Mouse (Mus musculus): ENCODE measurements at regions not wholly inside any gene's neighbourhood (a gene's known extent, or its start where the extent isn't known, plus 50 kb on each side); places are given as distances from the start of the nearest gene placed in this dataset.

DNA sequence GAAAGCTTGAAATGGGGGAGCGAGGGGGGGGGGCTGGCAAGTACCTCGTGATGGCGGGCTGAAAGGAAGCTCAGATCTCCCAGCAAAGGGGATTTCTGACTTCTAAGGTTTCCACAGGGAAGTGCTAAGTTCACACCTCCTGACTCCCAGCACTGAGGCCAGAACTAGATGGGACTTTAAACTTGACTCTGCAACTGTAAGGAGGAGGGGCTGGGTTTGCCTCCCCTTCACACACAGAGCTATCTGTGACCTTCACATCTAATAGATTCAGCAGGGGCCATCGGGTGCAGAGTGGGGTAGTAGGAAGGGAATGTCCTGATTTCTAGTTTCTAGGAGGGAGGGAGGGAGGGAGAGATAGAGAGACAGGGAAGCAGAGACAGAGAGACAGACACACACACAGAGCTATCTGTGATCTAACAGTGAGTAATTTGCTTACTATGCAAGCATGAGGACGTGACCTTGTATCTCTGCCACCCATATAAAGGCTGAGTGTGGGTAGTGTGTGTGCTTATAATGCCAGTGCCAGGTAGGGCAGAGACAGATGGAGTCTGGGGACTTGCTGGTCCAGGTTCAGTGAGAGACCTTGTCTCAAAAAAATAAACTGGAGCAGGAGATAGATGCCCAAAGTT lies 125.2 kb upstream of the Shb start:
- ATAC-seq (ENCODE audit: low FRiP score), result no peak
- 38% methylated on average over 5 of the region's 5 CpGs for WGBS
- H3K9ac ChIP-seq (replicated peaks; ENCODE audit: low read length, poor library complexity, severe bottlenecking), result no peak overlapping the region
- no peak for DNase-seq (ENCODE audit: low spot score)
- no peaks in the 10 kb centered on the region for H3K27me3 ChIP-seq (ENCODE audit: insufficient read depth, low read length)
- no peak overlapping the region for H3K4me3 ChIP-seq (ENCODE audit: low read depth, low read length)
- H3K36me3 ChIP-seq (ENCODE audit: insufficient read depth, low read length), result no peaks in the 10 kb centered on the region
- no peak for TF ChIP-seq CTCF (IDR thresholded peaks at IDR 0.05)
- H3K4me1 ChIP-seq (ENCODE audit: insufficient read depth, low read length), result no peaks in the 10 kb centered on the region
- H3K9me3 ChIP-seq (ENCODE audit: low read length), result no peaks in the 10 kb centered on the region
- H3K27ac ChIP-seq (ENCODE audit: low read depth, low read length), result no peak overlapping the region
- H3K4me2 ChIP-seq (ENCODE audit: low read depth, low read length, poor library complexity, severe bottlenecking), result no peak overlapping the region

DNA sequence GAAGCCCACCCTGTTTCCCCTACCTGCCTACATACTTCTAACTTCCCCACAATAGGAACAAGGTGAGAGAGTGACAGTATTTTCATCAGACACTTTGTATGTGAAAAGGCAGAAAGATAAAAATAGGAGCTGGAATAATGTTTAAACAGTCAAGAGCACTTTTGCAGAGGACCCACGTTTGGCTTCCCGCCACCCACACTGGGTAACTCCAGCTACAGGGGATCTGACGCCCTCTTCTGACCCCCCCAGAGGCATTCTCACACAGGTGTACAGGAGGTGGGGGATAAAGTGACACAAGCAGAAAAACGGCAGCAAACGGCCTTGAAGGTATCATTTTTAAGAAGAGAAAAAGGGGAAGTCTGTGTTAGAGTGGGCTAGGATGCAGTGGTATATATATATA lies 123.5 kb upstream of the Shb start:
- Histone ChIP-seq H3K4me3 (ENCODE audit: low read depth, low read length) (no peak overlapping the region), H3K9me3 (ENCODE audit: low read length) (no peaks in the 10 kb centered on the region), H3K9ac (replicated peaks; ENCODE audit: low read length, poor library complexity, severe bottlenecking) (no peak overlapping the region), H3K36me3 (ENCODE audit: insufficient read depth, low read length) (no peaks in the 10 kb centered on the region), H3K4me1 (ENCODE audit: insufficient read depth, low read length) (no peaks in the 10 kb centered on the region), H3K27ac (ENCODE audit: low read depth, low read length) (no peak overlapping the region), H3K4me2 (ENCODE audit: low read depth, low read length, poor library complexity, severe bottlenecking) (no peak overlapping the region), H3K27me3 (ENCODE audit: insufficient read depth, low read length) (no peaks in the 10 kb centered on the region)
- no peak for DNase-seq (ENCODE audit: low spot score)
- no peak for TF ChIP-seq CTCF (IDR thresholded peaks at IDR 0.05)
- 73% methylated on average over 5 of the region's 5 CpGs for WGBS
- ATAC-seq (ENCODE audit: low FRiP score), result no peak

DNA sequence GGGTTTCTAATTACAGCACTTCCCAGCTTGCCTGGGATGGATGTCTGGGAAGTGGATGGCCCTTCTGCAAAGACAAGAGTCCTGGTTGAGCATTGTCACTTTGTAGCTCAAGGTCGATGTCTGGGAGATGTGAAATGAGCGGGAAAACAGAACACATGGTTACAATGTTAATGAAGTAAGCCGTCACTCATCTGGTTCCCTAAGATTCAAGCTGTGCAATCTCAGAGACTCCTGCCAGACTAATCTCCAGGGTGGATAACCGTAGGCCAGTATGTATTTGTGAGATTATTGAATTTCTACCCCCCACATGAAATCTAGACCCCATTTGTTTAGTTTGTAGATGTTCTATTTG lies 122.5 kb upstream of the Shb start:
- H3K4me2 ChIP-seq (ENCODE audit: low read depth, low read length, poor library complexity, severe bottlenecking), result no peak overlapping the region
- ATAC-seq (ENCODE audit: low FRiP score), result no peak

DNA sequence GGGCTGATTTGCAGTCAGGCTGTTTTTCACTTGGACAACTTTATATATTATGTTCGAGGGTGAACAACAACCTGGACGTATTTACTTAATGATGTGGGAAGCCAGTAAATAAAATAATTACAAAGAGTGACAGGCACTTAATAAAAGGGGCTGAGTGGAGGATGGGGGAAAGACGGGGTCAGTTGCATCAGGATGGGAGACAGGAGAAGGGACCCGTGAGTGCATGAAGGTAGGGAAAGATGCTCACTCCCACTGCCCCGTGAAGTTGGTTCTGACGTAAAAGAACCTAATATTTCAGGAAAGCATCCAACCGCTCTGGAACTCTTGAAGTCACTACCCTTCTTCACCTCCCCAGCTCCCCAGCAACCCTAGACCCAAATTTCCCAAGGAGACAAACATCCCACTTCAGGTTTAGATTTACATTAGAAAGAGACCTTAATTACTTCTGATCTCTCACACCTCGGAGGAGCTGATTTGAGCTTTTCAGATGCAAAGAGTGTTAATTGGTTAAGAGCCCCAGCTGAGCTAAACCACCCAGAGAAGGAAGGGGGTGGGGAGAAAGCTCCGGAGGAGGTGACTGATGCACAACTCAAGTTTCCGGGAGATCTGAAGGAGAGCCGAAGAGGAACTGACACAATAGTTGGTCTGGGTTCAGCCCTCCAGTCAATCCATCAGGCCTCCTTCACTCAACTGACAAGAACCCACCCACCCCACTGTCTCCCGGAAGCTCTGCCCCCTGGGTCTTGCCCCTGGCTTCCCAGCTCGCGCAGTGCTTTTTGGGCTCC lies 121.9 kb upstream of the Shb start:
- H3K4me2 ChIP-seq (ENCODE audit: low read depth, low read length, poor library complexity, severe bottlenecking), result no peak overlapping the region
- no peaks in the 10 kb centered on the region for H3K36me3 ChIP-seq (ENCODE audit: insufficient read depth, low read length)
- DNase-seq (ENCODE audit: low spot score) (no peak), ATAC-seq (ENCODE audit: low FRiP score) (no peak)
- H3K27me3 ChIP-seq (ENCODE audit: insufficient read depth, low read length), result no peaks in the 10 kb centered on the region
- no peaks in the 10 kb centered on the region for H3K4me1 ChIP-seq (ENCODE audit: insufficient read depth, low read length)
- H3K9me3 ChIP-seq (ENCODE audit: low read length), result no peaks in the 10 kb centered on the region
- 18% methylated on average over 14 of the region's 14 CpGs for WGBS
- no peak for TF ChIP-seq CTCF (IDR thresholded peaks at IDR 0.05)
- no peak overlapping the region for H3K27ac ChIP-seq (ENCODE audit: low read depth, low read length)
- no peak overlapping the region for H3K9ac ChIP-seq (replicated peaks; ENCODE audit: low read length, poor library complexity, severe bottlenecking)
- H3K4me3 ChIP-seq (ENCODE audit: low read depth, low read length), result no peak overlapping the region

More for the DNA sequence above, 122.5 kb upstream of the Shb start:
- Histone ChIP-seq H3K9me3 (ENCODE audit: low read length) (no peaks in the 10 kb centered on the region), H3K4me3 (ENCODE audit: low read depth, low read length) (no peak overlapping the region), H3K9ac (replicated peaks; ENCODE audit: low read length, poor library complexity, severe bottlenecking) (no peak overlapping the region), H3K4me1 (ENCODE audit: insufficient read depth, low read length) (no peaks in the 10 kb centered on the region), H3K36me3 (ENCODE audit: insufficient read depth, low read length) (no peaks in the 10 kb centered on the region), H3K27me3 (ENCODE audit: insufficient read depth, low read length) (no peaks in the 10 kb centered on the region), H3K27ac (ENCODE audit: low read depth, low read length) (no peak overlapping the region)
- DNase-seq (ENCODE audit: low spot score), result no peak
- 13% methylated on average over 4 of the region's 4 CpGs for WGBS
- no peak for TF ChIP-seq CTCF (IDR thresholded peaks at IDR 0.05)

DNA sequence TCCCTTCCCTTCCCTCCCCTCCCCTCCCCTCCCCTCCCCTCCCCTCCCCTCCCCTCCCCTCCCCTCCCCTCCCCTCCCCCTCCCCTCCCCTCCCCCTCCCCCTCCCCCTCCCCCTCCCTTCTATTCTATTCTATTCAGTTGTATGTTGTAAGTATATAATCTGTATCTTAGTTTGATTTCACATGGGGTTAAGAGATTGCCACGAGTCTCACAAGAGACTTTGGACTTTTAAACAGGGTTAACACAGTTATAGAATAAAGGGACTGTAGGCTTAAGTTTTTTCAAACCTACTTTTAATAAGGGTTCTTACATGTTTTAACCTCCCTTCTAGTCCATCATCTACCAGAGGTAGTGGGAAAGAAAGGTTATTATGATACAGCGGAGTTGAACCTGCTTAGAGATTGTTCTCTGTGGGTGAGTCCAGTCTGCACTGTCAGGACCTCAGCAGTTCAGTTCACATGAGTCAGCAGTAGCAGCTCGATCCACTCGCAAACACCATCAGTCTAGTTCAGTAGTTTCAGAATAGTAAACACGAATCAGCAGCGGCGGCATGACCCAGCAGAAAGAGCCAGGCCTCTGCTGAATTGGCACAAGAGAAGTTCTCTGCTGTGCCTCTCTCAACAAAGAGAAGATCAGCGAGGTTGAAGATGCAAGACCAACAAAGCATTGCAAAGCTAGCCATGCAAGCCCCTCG lies 116.8 kb upstream of the Shb start:
- DNase-seq (ENCODE audit: low spot score) (no peak), ATAC-seq (ENCODE audit: low FRiP score) (no peak)
- no peak overlapping the region for H3K9ac ChIP-seq (replicated peaks; ENCODE audit: low read length, poor library complexity, severe bottlenecking)
- WGBS, result 86% methylated on average over 9 of the region's 9 CpGs
- no peak for TF ChIP-seq CTCF (IDR thresholded peaks at IDR 0.05)
- no peaks in the 10 kb centered on the region; the same call in 1 of the 2 replicates for H3K4me1 ChIP-seq (ENCODE audit: insufficient read depth, low read length)
- H3K36me3 ChIP-seq (ENCODE audit: insufficient read depth, low read length), result no peaks in the 10 kb centered on the region
- no peaks in the 10 kb centered on the region for H3K27me3 ChIP-seq (ENCODE audit: insufficient read depth, low read length)
- no peaks in the 10 kb centered on the region for H3K9me3 ChIP-seq (ENCODE audit: low read length)
- no peak overlapping the region for H3K27ac ChIP-seq (ENCODE audit: low read depth, low read length)
- H3K4me3 ChIP-seq (ENCODE audit: low read depth, low read length), result no peak overlapping the region
- H3K4me2 ChIP-seq (ENCODE audit: low read depth, low read length, poor library complexity, severe bottlenecking), result no peak overlapping the region

DNA sequence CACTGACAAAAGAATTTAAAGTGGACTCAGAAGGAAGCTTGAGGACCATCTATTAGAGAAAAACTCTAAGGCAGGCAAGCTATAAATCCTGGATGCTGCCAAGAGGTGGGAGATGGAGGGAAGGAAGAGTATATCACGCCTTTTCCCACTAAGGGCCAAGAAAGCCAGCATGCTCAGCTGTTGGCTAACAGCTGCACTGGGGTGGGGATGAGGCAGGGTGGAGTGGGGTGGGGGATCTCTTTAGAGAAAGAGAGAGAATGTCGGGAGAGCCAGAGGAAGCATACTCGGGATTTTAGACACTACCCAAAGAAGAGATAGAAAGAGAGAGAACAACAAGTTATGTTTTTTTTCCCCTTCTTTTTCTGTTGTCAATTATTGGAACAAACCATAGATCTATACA lies 115.2 kb upstream of the Shb start:
- Histone ChIP-seq H3K27me3 (ENCODE audit: insufficient read depth, low read length) (no peaks in the 10 kb centered on the region), H3K27ac (ENCODE audit: low read depth, low read length) (no peak overlapping the region), H3K36me3 (ENCODE audit: insufficient read depth, low read length) (no peaks in the 10 kb centered on the region), H3K4me3 (ENCODE audit: low read depth, low read length) (no peak overlapping the region), H3K9ac (replicated peaks; ENCODE audit: low read length, poor library complexity, severe bottlenecking) (no peak overlapping the region), H3K4me1 (ENCODE audit: insufficient read depth, low read length) (no peaks in the 10 kb centered on the region; the same call in 1 of the 2 replicates), H3K9me3 (ENCODE audit: low read length) (no peaks in the 10 kb centered on the region), H3K4me2 (ENCODE audit: low read depth, low read length, poor library complexity, severe bottlenecking) (no peak overlapping the region)
- ATAC-seq (ENCODE audit: low FRiP score) (no peak), DNase-seq (ENCODE audit: low spot score) (no peak)
- TF ChIP-seq CTCF (IDR thresholded peaks at IDR 0.05), result no peak
- 87% methylated on average over 3 of the region's 3 CpGs for WGBS

All from midbrain, postnatal 0 days (tissue).